Mouse (Mus musculus) thymus, postnatal 36 days (tissue): ENCODE results near the gene 9330182L06Rik.

Source experiments
- DNase-seq, 2 experiments: peaks; one replicate each; pipeline ENCODE4 v3.0.0; 2022; ENCODE audit warnings: mixed read lengths in 2 of 2

Gene 9330182L06Rik

GRCm38 (mm10) chr5:9265586-9266279 is at the start of gene 9330182L06Rik:
9330182L06Rik (plus strand) TSS chr5:9266118.
- peak; percentile 3 to 15 for DNase-seq

- DNase-seq: no peak
Measured at GRCm38 (mm10) chr5:9227456-9228008, 38.4 kb upstream of the 9330182L06Rik start.

- no peak for DNase-seq
Measured at GRCm38 (mm10) chr5:9264361-9264760, 1.6 kb upstream of the 9330182L06Rik start.

GRCm38 (mm10) chr5:9266280-9266923 is 484 bp downstream of the 9330182L06Rik start:
- peak; percentile 3 to 11 for DNase-seq

- no peak for DNase-seq
Measured at GRCm38 (mm10) chr5:9269666-9270065, 3.7 kb downstream of the 9330182L06Rik start.

GRCm38 (mm10) chr5:9272976-9273375 is 7.1 kb downstream of the 9330182L06Rik start:
- DNase-seq: no peak

- no peak for DNase-seq
Measured at GRCm38 (mm10) chr5:9295777-9296549, 30.0 kb downstream of the 9330182L06Rik start.

- DNase-seq: no peak
Measured at GRCm38 (mm10) chr5:9296550-9296928, 30.6 kb downstream of the 9330182L06Rik start.

GRCm38 (mm10) chr5:9326863-9327262 is 60.9 kb downstream of the 9330182L06Rik start:
- no peak for DNase-seq

- DNase-seq: no peak
Measured at GRCm38 (mm10) chr5:9327528-9327927, 61.6 kb downstream of the 9330182L06Rik start.

GRCm38 (mm10) chr5:9338756-9339510 is 73.0 kb downstream of the 9330182L06Rik start:
- no peak for DNase-seq

GRCm38 (mm10) chr5:9339511-9340173 is 73.7 kb downstream of the 9330182L06Rik start:
- DNase-seq: no peak

GRCm38 (mm10) chr5:9344581-9344980 is 78.7 kb downstream of the 9330182L06Rik start:
- no peak for DNase-seq

GRCm38 (mm10) chr5:9345038-9345617 is 79.2 kb downstream of the 9330182L06Rik start:
- no peak for DNase-seq

GRCm38 (mm10) chr5:9345625-9346024 is 79.7 kb downstream of the 9330182L06Rik start:
- DNase-seq: no peak

- no peak for DNase-seq
Measured at GRCm38 (mm10) chr5:9346510-9346909, 80.6 kb downstream of the 9330182L06Rik start.

GRCm38 (mm10) chr5:9352163-9352562 is 86.2 kb downstream of the 9330182L06Rik start:
- DNase-seq: no peak

- no peak for DNase-seq
Measured at GRCm38 (mm10) chr5:9352646-9353045, 86.7 kb downstream of the 9330182L06Rik start.

GRCm38 (mm10) chr5:9354257-9354656 is 88.3 kb downstream of the 9330182L06Rik start:
- DNase-seq: no peak

GRCm38 (mm10) chr5:9358076-9358475 is 92.2 kb downstream of the 9330182L06Rik start:
- DNase-seq: no peak

- no peak for DNase-seq
Measured at GRCm38 (mm10) chr5:9361982-9362661, 96.2 kb downstream of the 9330182L06Rik start.
